Mouse (Mus musculus): ENCODE measurements around the gene Slc10a7. TPM values are rescaled to one million over a fixed set of nuclear protein-coding genes. Genes with fewer than 3 reads are reported as not detected.
A peak's percentile ranks its signal among the peaks of the same experiment; 100 is the strongest.

The Slc10a7 gene
- total RNA-seq, 1 experiment from 2014 or later: 21.1 TPM

DNA sequence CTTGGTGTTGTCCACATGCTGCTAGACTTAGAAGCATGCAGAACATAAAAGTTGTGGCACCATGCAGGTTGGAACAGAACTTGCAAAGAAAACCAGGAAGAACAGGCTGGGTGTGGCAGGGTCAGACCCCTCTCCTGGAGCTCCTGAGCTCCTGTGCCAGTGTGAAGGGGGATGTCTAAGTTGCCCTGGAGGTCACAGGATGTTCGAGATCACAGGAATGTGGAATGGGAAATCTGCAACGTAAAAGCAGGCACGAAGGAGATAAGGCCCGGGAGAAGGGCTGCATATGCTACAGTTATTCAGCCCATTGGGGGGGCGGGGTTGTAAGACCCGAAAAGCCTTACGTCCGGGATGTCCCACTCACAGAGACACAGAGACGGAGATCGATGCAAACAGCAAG, 100.2 kb downstream of the Slc10a7 start:
- no peak for ATAC-seq (replicated peaks; ENCODE audit: low read depth, poor library complexity, severe bottlenecking)

GRCm38 (mm10) chr8:78611019-78611418, 101.9 kb downstream of the Slc10a7 start:
- ATAC-seq (replicated peaks; ENCODE audit: low read depth, poor library complexity, severe bottlenecking): peak; percentile 58; the same call in 1 of the 2 replicates

DNA sequence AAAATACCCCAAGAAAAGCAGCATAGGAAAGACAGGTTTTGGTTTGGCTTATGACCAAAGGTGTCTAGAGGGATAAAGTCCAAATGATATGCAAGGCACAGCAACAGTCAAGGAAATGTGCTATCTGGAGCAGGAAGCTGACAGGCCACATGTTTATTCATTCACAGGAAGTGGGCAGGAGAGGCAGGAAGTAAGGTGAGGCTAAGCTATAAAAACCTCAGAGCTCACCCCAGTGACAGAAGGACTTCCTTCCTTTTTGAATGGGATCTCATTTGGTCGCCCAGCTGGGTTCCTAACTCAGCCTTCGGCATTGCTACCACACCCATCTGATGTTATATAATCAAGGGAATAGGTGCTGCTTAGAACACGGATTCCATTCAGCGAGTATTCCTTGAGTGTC, 113.2 kb downstream of the Slc10a7 start:
- ATAC-seq (replicated peaks; ENCODE audit: low read depth, poor library complexity, severe bottlenecking): 0 out of 2 replicates have a peak, but pooled peaks have one; percentile 42

DNA sequence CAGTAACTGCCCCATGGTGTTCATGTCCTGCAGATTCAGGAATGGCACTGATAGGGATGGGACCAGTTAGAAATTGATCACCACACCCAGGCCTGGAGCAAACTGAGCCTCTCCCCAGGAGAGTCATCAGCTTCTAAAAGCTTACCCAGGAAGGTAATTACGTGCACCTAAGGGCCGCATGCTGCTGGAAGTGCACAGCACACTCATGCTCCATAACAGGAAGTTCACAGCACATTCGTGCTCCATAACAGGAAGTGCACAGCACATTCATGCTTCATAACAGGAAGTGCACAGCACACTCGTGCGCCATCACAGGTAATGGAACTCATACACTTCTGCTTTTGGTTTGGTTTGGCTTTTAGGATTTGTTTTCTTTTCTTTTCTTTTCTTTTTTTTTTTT, 114.8 kb downstream of the Slc10a7 start:
- ATAC-seq (replicated peaks; ENCODE audit: low read depth, poor library complexity, severe bottlenecking): peak; percentile 84

- no peak for ATAC-seq (replicated peaks; ENCODE audit: low read depth, poor library complexity, severe bottlenecking)
These were observed 115.7 kb downstream of the Slc10a7 start for GRCm38 (mm10) chr8:78624738-78625442.

DNA sequence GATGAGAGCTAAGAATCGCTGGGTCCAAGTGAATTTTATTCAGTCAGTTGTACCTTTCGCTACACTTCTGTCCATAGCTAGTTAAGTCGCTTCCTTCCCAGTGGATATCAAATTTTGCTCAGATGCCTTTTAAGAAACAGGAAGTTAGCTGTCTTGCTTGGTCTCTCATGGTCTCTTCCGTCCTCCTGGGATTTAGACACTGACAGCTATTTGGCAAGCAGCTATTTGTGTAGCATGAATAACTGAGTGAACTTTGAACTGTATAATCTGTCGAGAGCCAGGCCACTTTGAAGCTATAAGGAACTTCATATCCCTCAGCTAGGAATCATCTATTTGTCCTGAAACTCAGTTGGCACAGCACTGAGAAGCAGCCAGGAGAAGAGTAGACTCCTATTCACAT, 117.5 kb downstream of the Slc10a7 start:
- ATAC-seq (replicated peaks; ENCODE audit: low read depth, poor library complexity, severe bottlenecking): no peak

DNA sequence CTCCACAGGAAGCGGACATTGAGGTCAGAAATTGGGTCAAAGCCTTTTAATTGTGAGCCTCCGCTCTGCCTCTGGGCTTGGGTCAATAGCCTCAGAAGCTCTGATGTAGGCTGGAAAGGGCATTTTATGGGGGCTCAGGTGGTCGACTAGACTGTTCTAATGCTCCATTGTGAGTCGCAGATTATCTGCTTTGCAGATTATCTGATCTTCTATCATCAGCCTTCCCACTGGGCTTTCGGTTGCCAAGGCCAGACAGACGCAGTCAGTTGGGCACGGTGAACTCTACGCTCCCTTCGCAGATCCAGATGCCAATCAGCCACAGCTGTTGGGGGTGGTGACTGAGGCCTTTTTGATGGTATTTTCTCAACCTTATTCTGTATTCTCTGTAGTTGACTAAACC, 118.6 kb downstream of the Slc10a7 start:
- ATAC-seq (replicated peaks; ENCODE audit: low read depth, poor library complexity, severe bottlenecking): no peak

GRCm38 (mm10) chr8:78630414-78631164, 121.4 kb downstream of the Slc10a7 start:
- peak; percentile 60 for ATAC-seq (replicated peaks; ENCODE audit: low read depth, poor library complexity, severe bottlenecking)

DNA sequence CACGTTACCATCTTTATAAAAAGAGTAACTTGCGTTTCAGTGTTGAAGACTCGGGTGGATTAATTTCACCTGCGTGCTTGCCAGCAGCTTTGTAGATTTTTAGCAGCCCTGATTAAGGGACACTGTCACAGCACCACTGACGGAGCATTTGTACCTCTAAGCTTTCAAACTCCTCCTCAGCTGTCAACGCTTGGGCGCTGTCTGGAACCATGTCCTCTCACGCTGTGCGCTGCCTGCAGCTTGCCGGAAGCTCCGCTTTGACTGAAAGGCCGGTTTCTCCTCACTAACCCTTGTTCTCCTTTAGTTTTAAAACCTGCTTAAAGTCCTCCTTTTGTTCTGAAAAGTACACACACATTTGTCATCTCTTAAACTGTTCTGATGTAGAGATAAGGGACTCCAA, 123.9 kb downstream of the Slc10a7 start:
- ATAC-seq (replicated peaks; ENCODE audit: low read depth, poor library complexity, severe bottlenecking): no peak

DNA sequence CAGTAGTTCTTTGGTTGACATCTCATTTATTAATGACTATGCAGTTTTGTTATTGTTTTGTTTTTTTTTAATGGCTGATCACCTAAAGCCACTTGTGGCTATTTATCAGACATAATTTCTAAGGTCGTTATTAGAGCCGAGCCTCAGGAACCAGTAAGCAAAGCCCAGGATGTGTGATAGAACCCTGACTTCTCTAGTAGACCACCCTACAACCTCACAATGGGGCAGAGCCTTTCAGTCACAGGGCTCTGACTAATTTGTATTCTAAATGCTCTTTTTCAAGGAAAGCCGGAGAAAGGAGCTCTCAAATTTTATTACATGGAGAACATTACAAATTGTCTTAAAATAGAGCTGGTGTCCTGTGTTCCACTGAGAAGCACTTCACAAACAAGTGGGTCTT, 124.9 kb downstream of the Slc10a7 start:
- ATAC-seq (replicated peaks; ENCODE audit: low read depth, poor library complexity, severe bottlenecking): no peak

DNA sequence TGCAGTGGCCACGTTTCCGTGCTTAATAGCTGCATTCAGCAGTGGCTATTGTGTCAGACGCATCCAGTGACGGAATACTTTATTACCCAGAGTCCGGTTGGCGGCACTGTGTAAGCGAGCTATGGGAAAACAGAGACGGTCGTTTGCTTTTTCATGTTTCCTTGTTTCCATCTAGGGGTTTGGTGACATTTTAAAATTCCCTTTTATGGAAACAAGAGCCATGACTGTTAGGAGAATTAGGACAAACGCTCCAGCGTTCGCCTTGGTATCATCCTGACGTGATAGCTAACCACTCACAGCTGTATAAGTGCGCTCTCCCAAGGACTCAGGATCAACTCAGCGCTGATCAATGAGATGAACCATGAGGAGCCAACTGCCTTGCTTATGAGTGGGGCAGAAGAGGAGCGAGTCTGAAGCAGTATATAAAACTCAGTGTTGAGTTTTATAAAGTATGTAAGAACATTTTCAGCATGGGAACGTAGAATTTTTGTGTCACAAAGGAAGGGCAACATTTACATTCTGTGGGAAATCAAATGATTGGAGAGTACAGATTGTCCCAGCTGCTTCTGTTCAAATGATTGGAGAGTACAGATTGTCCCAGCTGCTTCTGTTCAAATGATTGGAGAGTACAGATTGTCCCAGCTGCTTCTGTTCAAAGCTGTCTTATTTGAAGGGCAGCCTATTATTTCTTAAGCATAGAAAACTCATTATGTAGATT, 125.5 kb downstream of the Slc10a7 start:
- no peak for ATAC-seq (replicated peaks; ENCODE audit: low read depth, poor library complexity, severe bottlenecking)

- no peak for ATAC-seq (replicated peaks; ENCODE audit: low read depth, poor library complexity, severe bottlenecking)
These were observed 126.2 kb downstream of the Slc10a7 start for GRCm38 (mm10) chr8:78635241-78635771.

- no peak for ATAC-seq (replicated peaks; ENCODE audit: low read depth, poor library complexity, severe bottlenecking)
These were observed 132.8 kb downstream of the Slc10a7 start for GRCm38 (mm10) chr8:78641919-78642318.

GRCm38 (mm10) chr8:78642376-78642775, 133.2 kb downstream of the Slc10a7 start:
- no peak for ATAC-seq (replicated peaks; ENCODE audit: low read depth, poor library complexity, severe bottlenecking)

DNA sequence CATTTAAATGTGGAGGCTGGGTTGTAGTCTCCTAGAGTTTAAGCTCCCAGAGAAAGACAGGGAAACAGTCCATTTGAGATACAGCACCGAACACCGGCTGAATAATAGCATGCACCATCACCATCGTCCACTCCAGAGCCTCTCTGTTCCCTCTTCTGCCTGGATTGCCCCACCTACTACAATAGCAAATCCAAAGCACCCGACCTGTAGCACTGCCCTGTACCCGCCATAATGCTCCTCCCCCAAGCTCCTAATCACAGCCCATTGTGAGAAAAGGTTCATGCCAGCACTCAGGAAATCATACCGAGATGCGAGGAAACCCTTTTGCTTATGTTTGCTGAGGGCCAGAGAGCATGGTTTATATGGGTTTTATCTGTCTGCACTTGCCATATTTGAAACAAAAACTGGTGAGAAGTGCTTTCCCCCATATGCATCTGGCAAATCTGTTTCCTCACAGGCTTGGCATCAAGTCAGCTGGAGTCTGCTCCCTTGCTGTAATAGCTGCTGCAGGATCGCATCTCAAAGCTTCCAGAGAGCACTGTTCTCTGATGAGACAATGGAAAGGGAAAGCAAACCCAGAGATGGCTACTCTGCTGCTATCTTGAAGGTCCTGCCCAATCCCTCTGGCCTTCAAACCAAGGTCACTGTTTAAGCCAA, 138.0 kb downstream of the Slc10a7 start:
- no peak for ATAC-seq (replicated peaks; ENCODE audit: low read depth, poor library complexity, severe bottlenecking)

- no peak for ATAC-seq (replicated peaks; ENCODE audit: low read depth, poor library complexity, severe bottlenecking)
These were observed 138.7 kb downstream of the Slc10a7 start for GRCm38 (mm10) chr8:78647846-78648245.

DNA sequence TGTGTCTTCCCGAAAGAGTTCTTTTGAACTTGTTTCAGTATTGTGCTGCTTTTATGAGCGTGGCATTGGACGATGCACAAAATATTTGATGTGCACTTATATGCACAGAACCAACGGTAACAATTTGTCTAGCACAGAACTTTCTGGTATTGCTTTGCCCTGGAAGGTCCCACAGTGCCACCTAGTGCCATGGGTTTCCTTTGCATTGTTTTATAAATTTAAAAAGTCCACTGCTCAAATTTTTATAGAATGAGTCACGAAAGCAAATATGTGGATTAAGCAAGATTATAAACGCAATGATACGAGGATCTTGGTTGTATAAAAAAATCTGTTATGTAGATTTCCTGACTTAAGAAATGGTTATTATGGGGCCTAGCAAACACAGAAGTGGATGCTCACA, 139.8 kb downstream of the Slc10a7 start:
- ATAC-seq (replicated peaks; ENCODE audit: low read depth, poor library complexity, severe bottlenecking): peak; percentile 77; the same call in 1 of the 2 replicates

- no peak for ATAC-seq (replicated peaks; ENCODE audit: low read depth, poor library complexity, severe bottlenecking)
These were observed 142.5 kb downstream of the Slc10a7 start for GRCm38 (mm10) chr8:78651670-78652069.

- no peak for ATAC-seq (replicated peaks; ENCODE audit: low read depth, poor library complexity, severe bottlenecking)
These were observed 146.4 kb downstream of the Slc10a7 start for GRCm38 (mm10) chr8:78655351-78656045.
